Mouse (Mus musculus): ENCODE data around the gene Polm. TPM values are rescaled to one million over a fixed set of nuclear protein-coding genes. Genes with fewer than 3 reads are reported as not detected.

Gene Polm
- polyA plus RNA-seq, 1 experiment from 2014 or later, result 5.1 TPM

- WGBS, result 95% methylated on average over 6 of the region's 6 CpGs
- H3K9me3 ChIP-seq (ENCODE audit: control insufficient read depth, low read length), result no peaks in the 10 kb centered on the region
- H3K27ac ChIP-seq (ENCODE audit: low read depth, low read length), result no peak overlapping the region
- no peaks in the 10 kb centered on the region for H3K27me3 ChIP-seq (ENCODE audit: control insufficient read depth, insufficient read depth, low read length)
- no peaks in the 10 kb centered on the region for H3K36me3 ChIP-seq (ENCODE audit: control insufficient read depth, insufficient read depth, low read length)
- H3K9ac ChIP-seq (replicated peaks; ENCODE audit: low read depth, low read length), result no peak overlapping the region
- no peak overlapping the region for H3K4me2 ChIP-seq (ENCODE audit: low read depth, low read length)
- no peak overlapping the region for H3K4me3 ChIP-seq (ENCODE audit: low read depth, low read length)
- ATAC-seq (ENCODE audit: low read depth), result no peak
- H3K4me1 ChIP-seq (ENCODE audit: control insufficient read depth, insufficient read depth, low read length), result no peaks in the 10 kb centered on the region
Observed at GRCm38 (mm10) chr11:5780035-5780499, 57.7 kb downstream of the Polm start.

DNA sequence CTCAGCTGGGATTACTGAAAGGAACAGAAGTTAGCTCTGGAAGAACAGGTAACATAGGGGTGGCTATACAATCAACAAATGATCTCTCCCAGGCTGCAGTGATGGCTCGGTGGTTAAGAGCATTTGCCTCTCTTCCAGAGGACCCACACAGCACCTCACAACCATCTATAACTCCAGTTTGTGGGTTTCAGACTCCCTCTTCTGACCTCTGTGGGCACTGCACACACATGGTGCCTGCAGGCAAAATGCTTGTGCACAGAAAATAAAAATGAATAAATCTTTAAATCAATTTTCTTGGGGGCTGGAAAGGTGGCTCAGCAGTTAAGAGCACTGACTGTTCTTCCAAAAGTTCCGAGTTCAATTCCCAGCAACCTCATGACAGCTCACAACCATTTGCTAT is 59.3 kb downstream of the Polm start:
- no peaks in the 10 kb centered on the region for H3K4me1 ChIP-seq (ENCODE audit: control insufficient read depth, insufficient read depth, low read length)
- no peaks in the 10 kb centered on the region for H3K27me3 ChIP-seq (ENCODE audit: control insufficient read depth, insufficient read depth, low read length)
- no peaks in the 10 kb centered on the region for H3K36me3 ChIP-seq (ENCODE audit: control insufficient read depth, insufficient read depth, low read length)
- H3K9ac ChIP-seq (replicated peaks; ENCODE audit: low read depth, low read length), result no peak overlapping the region
- ATAC-seq (ENCODE audit: low read depth), result no peak
- H3K4me3 ChIP-seq (ENCODE audit: low read depth, low read length), result no peak overlapping the region
- no peaks in the 10 kb centered on the region for H3K9me3 ChIP-seq (ENCODE audit: control insufficient read depth, low read length)
- H3K27ac ChIP-seq (ENCODE audit: low read depth, low read length), result no peak overlapping the region
- WGBS, result 81% methylated on average over 2 of the region's 2 CpGs
- H3K4me2 ChIP-seq (ENCODE audit: low read depth, low read length), result no peak overlapping the region

Other genes starting within 250 kb of the Polm start
- 193 and 199 TPM in 2 replicates for gene Mrps24, start 122.3 kb downstream of the Polm start, polyA plus RNA-seq (2014; fragmentation: Nextera tagmentation; extraction: Ambion mirVana)
- 18.5 and 23.9 TPM in 2 replicates for gene Urgcp, start 75.6 kb downstream of the Polm start, polyA plus RNA-seq (2014; fragmentation: Nextera tagmentation; extraction: Ambion mirVana)
- gene Dbnl, start 49.5 kb downstream of the Polm start, polyA plus RNA-seq (2014; fragmentation: Nextera tagmentation; extraction: Ambion mirVana), result 123 and 137 TPM in 2 replicates
- gene Pgam2, start 34.3 kb downstream of the Polm start, polyA plus RNA-seq (2014; fragmentation: Nextera tagmentation; extraction: Ambion mirVana), result 2.8 and 3.2 TPM in 2 replicates
- gene Aebp1, start 23.9 kb upstream of the Polm start, polyA plus RNA-seq (2014; fragmentation: Nextera tagmentation; extraction: Ambion mirVana), result 1.7 and 27.4 TPM in 2 replicates
- 48.2 and 48.6 TPM in 2 replicates for gene Pold2, start 40.3 kb upstream of the Polm start, polyA plus RNA-seq (2014; fragmentation: Nextera tagmentation; extraction: Ambion mirVana)
- not detected in 2 replicates for gene Myl7, start 60.8 kb upstream of the Polm start, polyA plus RNA-seq (2014; fragmentation: Nextera tagmentation; extraction: Ambion mirVana)
- 1.7 and 3.5 TPM in 2 replicates for gene Gck, start 112.1 kb upstream of the Polm start, polyA plus RNA-seq (2014; fragmentation: Nextera tagmentation; extraction: Ambion mirVana)
- 39.1 and 40.9 TPM in 2 replicates for gene Ykt6, start 117.7 kb upstream of the Polm start, polyA plus RNA-seq (2014; fragmentation: Nextera tagmentation; extraction: Ambion mirVana)
- 106 and 144 TPM in 2 replicates for gene Camk2b, start 228.3 kb upstream of the Polm start, polyA plus RNA-seq (2014; fragmentation: Nextera tagmentation; extraction: Ambion mirVana)